Mouse (Mus musculus) thymus, postnatal 0 days (tissue): ENCODE data around the gene Crtc3. TPM values are rescaled to one million over a fixed set of nuclear protein-coding genes. Genes with fewer than 3 reads are reported as not detected.
A peak's percentile ranks its signal among the peaks of the same experiment; 100 is the strongest.

Source experiments
- DNase-seq: peaks from one replicate; pipeline ENCODE4 v3.0.0-alpha.2; 2015; ENCODE audit warnings: low spot score
- polyA plus RNA-seq: library from polyadenylated mRNA; unstranded; fragments of >200 nt; fragmentation: Nextera tagmentation; extraction: Ambion mirVana; gene quantifications from 2 replicates; pipeline ENCODE4 v1.2.1, GENCODE M21; 2015

Gene Crtc3
- polyA plus RNA-seq, 1 experiment from 2014 or later = 19.0 TPM

DNA sequence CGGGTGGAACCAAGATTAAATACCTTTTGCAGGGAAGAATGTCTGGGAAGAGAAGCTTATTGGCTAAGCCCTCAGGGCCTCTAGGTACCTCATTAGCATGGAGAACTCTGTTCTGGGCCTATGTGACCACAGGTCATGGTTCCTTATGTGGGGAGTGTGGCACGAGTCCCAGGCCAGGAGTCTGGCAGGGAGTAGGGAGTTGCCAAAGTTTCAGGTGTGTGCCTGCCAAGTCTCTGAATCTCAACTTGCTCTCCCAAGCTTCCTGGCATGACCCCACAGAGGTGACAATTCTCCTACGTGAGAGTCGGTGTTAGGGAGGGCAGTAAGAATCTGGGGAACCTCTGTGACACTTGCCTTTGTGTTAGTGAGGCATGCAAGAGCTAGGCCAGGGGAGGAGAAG lies 131.5 kb downstream of the Crtc3 start:
- no peak for DNase-seq

DNA sequence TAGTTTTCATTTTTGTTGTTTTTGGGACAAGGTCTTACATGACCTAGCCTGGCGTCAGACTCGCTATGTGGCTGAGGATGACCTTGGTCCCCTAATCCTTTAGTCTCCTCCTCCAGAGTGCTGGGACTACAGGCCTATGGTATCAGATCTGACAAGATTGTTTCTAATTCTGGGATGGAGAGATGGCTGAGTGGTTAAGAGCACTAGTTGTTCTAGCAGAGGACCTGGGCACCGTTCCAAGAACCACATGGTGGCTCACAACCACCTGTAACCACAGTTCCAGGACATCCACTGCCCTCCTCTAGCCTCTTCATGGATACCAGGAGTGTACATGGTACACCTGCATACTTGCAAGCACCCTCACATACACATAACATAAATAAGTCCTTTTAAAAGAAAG lies 132.5 kb downstream of the Crtc3 start:
- DNase-seq = no peak

DNA sequence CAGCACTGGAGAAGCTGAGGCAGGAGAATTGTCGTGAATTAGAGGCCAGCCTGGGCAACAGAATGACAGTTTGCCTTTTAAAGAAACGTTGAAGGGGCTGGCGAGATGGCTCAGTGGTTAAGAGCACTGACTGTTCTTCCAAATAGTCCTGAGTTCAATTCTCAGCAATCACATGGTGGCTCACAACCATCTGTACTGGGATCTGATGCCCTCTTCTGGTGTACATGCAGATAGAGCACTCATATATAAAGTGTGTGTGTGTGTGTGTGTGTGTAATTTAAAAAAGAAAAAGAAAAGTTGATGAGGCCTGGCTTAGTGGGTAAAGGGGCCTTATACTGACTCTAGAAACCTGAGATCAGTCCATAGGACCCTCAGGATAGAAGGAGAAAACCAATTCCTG lies 133.5 kb downstream of the Crtc3 start:
- no peak for DNase-seq

DNA sequence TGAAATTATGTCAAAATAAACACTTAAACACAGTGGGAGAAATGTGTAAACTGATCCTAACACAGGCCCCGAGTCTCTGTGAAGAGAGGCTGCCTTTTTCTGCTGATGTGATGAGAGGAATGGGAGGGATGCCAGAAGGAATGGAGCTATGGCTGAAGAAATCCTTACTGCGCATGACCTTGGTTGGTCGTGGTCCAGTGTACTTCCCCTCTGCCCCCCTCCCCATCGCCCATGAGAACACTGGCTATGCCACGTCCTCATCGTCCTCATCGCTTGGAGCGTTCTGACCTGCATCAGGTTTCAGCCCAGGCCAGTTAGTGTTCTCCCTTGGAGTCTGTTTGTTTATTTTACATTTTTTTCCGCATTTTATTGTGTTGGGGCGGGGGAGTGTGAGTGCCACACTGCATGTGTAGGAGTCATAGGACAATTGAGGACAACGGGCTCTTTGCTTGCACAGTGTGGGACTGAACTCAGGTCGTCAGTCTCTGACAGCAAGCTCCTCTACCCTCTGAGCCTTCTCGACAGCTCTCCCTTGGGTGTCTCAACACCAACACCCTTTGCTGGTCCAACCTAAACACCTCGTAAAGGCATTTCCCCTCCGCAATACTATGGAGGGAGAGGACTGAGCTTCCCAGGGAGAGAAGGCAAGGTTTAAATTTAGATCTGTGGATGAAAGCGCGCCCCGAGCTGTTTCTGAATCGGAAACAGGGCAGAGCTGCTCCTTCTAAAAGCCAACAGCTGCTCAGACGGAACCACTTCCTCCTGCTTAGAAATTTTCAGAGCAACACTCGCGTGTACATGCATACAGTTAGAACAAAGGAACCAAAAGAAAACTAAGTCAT lies 134.3 kb downstream of the Crtc3 start:
- peak; percentile 89 for DNase-seq

DNA sequence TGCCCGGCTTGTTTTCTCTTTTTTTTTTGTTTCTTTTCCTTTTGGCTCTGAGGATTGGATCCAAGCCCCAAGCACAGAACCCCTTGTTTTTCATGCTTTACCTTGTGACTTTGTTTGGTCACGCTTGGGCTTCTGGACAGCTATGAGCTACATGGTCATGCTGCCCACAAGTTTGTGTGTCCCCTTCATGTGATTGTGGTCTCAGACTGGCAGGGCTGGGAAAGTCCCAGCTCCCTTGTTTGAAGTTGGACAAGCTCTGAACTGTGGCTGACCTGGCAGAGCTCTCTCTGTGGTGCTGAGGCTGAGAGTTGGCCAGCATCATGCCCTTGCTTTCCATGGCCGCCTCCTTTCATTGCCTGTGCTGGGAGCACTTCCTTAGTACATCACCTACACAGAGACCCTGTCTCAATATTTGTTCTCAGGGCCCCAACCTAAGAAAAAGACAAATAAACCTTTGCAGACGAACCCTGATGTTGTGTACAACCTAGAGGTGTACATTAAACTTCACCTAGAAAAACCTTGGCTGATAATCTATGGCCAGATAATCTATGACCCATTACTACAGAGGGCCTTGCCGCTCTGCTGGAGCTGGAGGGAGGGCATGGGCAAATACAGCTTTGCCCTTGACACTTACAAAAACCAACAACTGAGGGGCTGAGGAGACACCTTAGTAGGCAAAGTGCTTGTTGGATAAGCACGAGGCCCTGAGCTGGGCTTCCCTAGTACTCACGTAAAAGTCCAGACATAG lies 140.0 kb downstream of the Crtc3 start:
- no peak for DNase-seq

DNA sequence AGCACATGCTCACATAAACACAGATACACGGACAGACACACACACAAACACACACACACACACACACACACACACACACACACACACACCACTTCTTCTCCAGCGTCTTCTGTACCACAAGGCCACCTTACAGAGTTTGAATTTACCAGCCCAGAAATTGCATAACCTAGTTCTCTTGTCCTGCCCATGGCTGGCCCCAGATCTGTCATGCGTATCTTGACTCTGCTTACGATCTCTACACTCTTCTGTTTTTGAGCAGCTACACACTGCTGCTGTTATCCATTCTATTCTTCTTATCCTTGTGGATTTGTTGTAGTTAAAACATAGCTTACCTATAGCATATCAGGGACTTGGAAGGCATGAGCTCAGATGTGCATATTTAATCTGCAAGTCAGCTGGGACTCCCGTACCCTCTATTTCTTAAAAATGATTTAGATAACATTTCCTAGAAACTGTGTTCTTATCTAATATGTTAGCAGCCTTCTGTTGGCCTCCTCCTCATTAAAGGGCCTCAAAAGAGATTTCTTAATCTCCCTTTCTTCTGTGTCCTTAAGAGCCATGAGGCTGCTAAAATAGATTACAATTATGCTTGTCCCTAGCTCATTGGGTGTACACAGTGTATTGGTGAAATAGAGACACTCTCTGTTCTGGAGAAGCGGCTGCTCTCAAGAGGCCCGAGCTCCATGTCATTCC lies 146.4 kb downstream of the Crtc3 start:
- DNase-seq = no peak

DNA sequence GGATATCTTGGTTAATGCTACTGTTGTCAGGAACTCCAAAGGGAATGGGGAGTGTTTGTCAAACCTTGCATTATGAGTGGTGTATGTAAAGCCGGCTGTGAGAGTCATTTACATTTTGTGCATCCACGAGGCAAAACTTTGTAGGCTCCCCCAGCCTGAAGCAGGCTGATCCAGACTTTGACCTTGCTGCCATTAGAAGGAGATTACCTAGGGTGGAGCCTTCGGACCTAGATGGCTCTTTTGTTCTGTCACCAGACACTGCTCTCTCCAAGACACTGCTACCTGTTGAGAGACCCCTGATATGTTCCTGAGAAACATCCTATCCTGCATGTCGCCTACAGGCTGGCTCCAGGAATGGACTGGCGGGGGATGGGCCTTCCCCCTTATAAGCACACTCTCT lies 149.1 kb downstream of the Crtc3 start:
- DNase-seq = no peak

Other genes starting within 250 kb of the Crtc3 start
- 14.6 and 19.5 TPM in 2 replicates for gene Blm, start 153.8 kb downstream of the Crtc3 start, polyA plus RNA-seq
- gene Iqgap1, start 137.1 kb upstream of the Crtc3 start, polyA plus RNA-seq = 87.5 and 104 TPM in 2 replicates
- 2.7 and 3.0 TPM in 2 replicates for gene Zscan2, start 172.0 kb upstream of the Crtc3 start, polyA plus RNA-seq
- gene Wdr73, start 212.4 kb upstream of the Crtc3 start, polyA plus RNA-seq = 38.2 and 44.6 TPM in 2 replicates
- 28.0 and 32.1 TPM in 2 replicates for gene Nmb, start 216.2 kb upstream of the Crtc3 start, polyA plus RNA-seq